Mouse (Mus musculus): ENCODE measurements around the gene Trim31. TPM values are rescaled to one million over a fixed set of nuclear protein-coding genes. Genes with fewer than 3 reads are reported as not detected.

Trim31 gene
- total RNA-seq (2023): not detected

GRCm38 (mm10) chr17:36897552-36898205 lies at the start of gene Trim31:
Trim31 (plus strand) TSS chr17:36898118.

GRCm38 (mm10) chr17:36866719-36867527 lies 31.0 kb upstream of the Trim31 start, which contains the start of gene Trim15:
Trim15 (minus strand) TSS chr17:36867210.

GRCm38 (mm10) chr17:36869284-36869954 lies 28.5 kb upstream of the Trim31 start, which contains the start of gene Trim10:
Trim10 (plus strand) TSS chr17:36869574.

GRCm38 (mm10) chr17:36890073-36890903 lies 7.6 kb upstream of the Trim31 start, which contains the start of gene Trim40:
Trim40 (minus strand) TSS chr17:36890123.

GRCm38 (mm10) chr17:36942791-36943471 lies 45.0 kb downstream of the Trim31 start, which contains the start of gene Rnf39:
Rnf39 (plus strand) TSS chr17:36942918.

GRCm38 (mm10) chr17:36950981-36951947 lies 53.3 kb downstream of the Trim31 start, which contains the start of gene Ppp1r11:
Ppp1r11 (minus strand) TSS chr17:36951741.

GRCm38 (mm10) chr17:36957999-36958743 lies 60.3 kb downstream of the Trim31 start, which contains the start of the genes Znrd1 and Znrd1as:
Znrd1 (minus strand) TSS chr17:36958559.
Znrd1as (plus strand) TSS chr17:36958592.

Other genes with a start within 250 kb of the Trim31 start
- gene H2-M1, start 225.9 kb upstream of the Trim31 start, total RNA-seq (2023): not detected
- gene H2-M10.5, start 125.2 kb upstream of the Trim31 start, total RNA-seq (2023): not detected
- gene H2-M10.6, start 85.9 kb upstream of the Trim31 start, total RNA-seq (2023): not detected
- gene Trim26, start 61.0 kb upstream of the Trim31 start, total RNA-seq (2023): 100 to 1,000 TPM; 175 to 200 TPM
- gene Trim15, start 30.9 kb upstream of the Trim31 start, total RNA-seq (2023): not detected
- gene Trim10, start 28.5 kb upstream of the Trim31 start, total RNA-seq (2023): under 1 TPM in 1 of 2 experiments, not detected in 1; 0.46 TPM
- gene Trim40, start 8.0 kb upstream of the Trim31 start, total RNA-seq (2023): under 1 TPM in 1 of 2 experiments, not detected in 1; 0.36 TPM
- not detected for gene Rnf39, start 44.8 kb downstream of the Trim31 start, total RNA-seq (2023)
- gene Ppp1r11, start 53.6 kb downstream of the Trim31 start, total RNA-seq (2023): 100 to 1,000 TPM in 1 of 2 experiments, 10 to 100 TPM in 1; 95.2 to 105 TPM
- gene Znrd1, start 60.4 kb downstream of the Trim31 start, total RNA-seq (2023): 10 to 100 TPM; 70.2 to 71.0 TPM
- gene Znrd1as, start 60.5 kb downstream of the Trim31 start, total RNA-seq (2023): 1 to 10 TPM; 1.6 to 7.4 TPM
- not detected for gene 2410137M14Rik, start 83.1 kb downstream of the Trim31 start, total RNA-seq (2023)
- gene H2-M5, start 91.4 kb downstream of the Trim31 start, total RNA-seq (2023): not detected
- not detected for gene Zfp57, start 103.0 kb downstream of the Trim31 start, total RNA-seq (2023)
- not detected for gene Mog, start 125.3 kb downstream of the Trim31 start, total RNA-seq (2023)
- 10 to 100 TPM; 65.4 to 88.3 TPM for gene Gabbr1, start 147.8 kb downstream of the Trim31 start, total RNA-seq (2023)
- under 1 TPM; 0.20 to 0.59 TPM for gene Olfr90, start 190.4 kb downstream of the Trim31 start, total RNA-seq (2023)
- not detected for gene Olfr91, start 200.2 kb downstream of the Trim31 start, total RNA-seq (2023)
- gene Olfr92, start 222.0 kb downstream of the Trim31 start, total RNA-seq (2023): not detected

All from B cell, adult 67 days (primary cell).